Comparison of ENCODE assay signal across 19 mouse cellular contexts in genomic region chr11:72759581-72759980, GRCm38 (mm10).
"Had no signal": no experiment of that assay in that cellular context is flagged by ENCODE, and none has a peak within 500 bp of the region (broad histone marks: within the 10 kb centered on the region; RNA-seq: fewer than 3 reads in every experiment).

No protein-coding gene starts in this region.

- DNase-seq: kidney, adult 9 months; kidney, postnatal 14 days; kidney, postnatal 4 days; left cerebral cortex, postnatal 4 days; liver, postnatal 0 days; lung, postnatal 10 days; lung, postnatal 4 days; retina, postnatal 1 day; right cerebral cortex, postnatal 25 days; thymus, adult 18-20 months; thymus, postnatal 36 days had no signal

- H3K4me1 ChIP-seq: limb, embryonic 12.5 days; limb, embryonic 15.5 days; lung, embryonic 15.5 days; midbrain, embryonic 12.5 days; midbrain, embryonic 15.5 days; neural tube, embryonic 12.5 days; neural tube, embryonic 15.5 days had no signal

- H3K27ac ChIP-seq: limb, embryonic 12.5 days; limb, embryonic 15.5 days; liver, embryonic 14.5 days; lung, embryonic 15.5 days; midbrain, embryonic 12.5 days; midbrain, embryonic 15.5 days; neural tube, embryonic 12.5 days; neural tube, embryonic 15.5 days had no signal

- H3K4me3 ChIP-seq: limb, embryonic 12.5 days; limb, embryonic 15.5 days; lung, embryonic 15.5 days; midbrain, embryonic 12.5 days; midbrain, embryonic 15.5 days; neural tube, embryonic 12.5 days; neural tube, embryonic 15.5 days had no signal
